16 mouse cellular contexts compared by ENCODE assay signal in the genomic region with DNA sequence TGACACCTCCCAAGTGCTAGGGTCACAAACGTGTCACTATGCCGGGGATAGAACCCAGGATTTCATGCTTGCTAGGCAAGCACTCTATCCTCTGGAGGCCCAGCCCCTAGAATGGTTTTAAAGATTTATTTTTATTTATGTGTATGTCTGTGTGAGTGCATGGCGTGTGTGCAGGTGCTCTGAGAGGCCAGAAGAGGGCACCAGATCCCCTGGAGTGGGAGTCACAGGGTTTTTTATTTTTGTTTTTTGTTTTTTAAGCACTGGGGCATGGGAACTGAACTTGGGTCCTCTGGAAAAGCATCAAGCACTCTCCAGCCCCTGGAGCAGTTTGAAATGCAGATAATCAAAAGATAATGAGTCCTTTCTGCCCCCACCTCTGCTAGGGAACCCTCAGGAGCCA. TPM values are rescaled to one million over a fixed set of nuclear protein-coding genes. Genes with fewer than 3 reads are reported as not detected.
DNase-seq lines count a peak whose midpoint lies in the region; ATAC-seq and TF ChIP-seq lines count a peak whose summit lies in the region.
"Had no signal": no experiment of that assay in that cellular context is flagged by ENCODE, and none has a peak within 500 bp of the region (broad histone marks: within the 10 kb centered on the region; RNA-seq: fewer than 3 reads in every experiment).

No protein-coding gene starts in this region.

- WGBS in hindbrain, postnatal 0 days = 93% methylated on average over 3 of the region's 3 CpGs
- WGBS in hindbrain, embryonic 11.5 days = 88% methylated on average over 3 of the region's 3 CpGs
- WGBS in lung, postnatal 0 days = 91% methylated on average over 3 of the region's 3 CpGs
- WGBS in bone marrow, adult 2 months = 74% methylated on average over 3 of the region's 3 CpGs

- H3K27me3 ChIP-seq in hindbrain, postnatal 0 days (ENCODE audit: insufficient read depth, low read length) = no peaks in the 10 kb centered on the region
- H3K27me3 ChIP-seq in hindbrain, embryonic 11.5 days (ENCODE audit: control insufficient read depth, insufficient read depth, low read length) = no peaks in the 10 kb centered on the region
- H3K27me3 ChIP-seq in lung, postnatal 0 days (replicated peaks; ENCODE audit: insufficient read depth, low read length) = no peaks in the 10 kb centered on the region
- H3K27me3 ChIP-seq: embryonic facial prominence, embryonic 13.5 days; heart, embryonic 13.5 days had no signal

- no peak overlapping the region for H3K4me3 ChIP-seq in hindbrain, postnatal 0 days (ENCODE audit: low read length)
- no peak overlapping the region for H3K4me3 ChIP-seq in hindbrain, embryonic 11.5 days (ENCODE audit: low read depth, low read length)
- no peak overlapping the region for H3K4me3 ChIP-seq in lung, postnatal 0 days (ENCODE audit: low read depth, low read length)
- no peak overlapping the region for H3K4me3 ChIP-seq in bone marrow, adult 2 months (replicated peaks; ENCODE audit: control insufficient read depth, low read depth, low read length)
- H3K4me3 ChIP-seq: embryonic facial prominence, embryonic 13.5 days; heart, embryonic 13.5 days; hindbrain, embryonic 13.5 days; limb, embryonic 12.5 days; midbrain, embryonic 12.5 days had no signal

- H3K9ac ChIP-seq in hindbrain, postnatal 0 days (replicated peaks; ENCODE audit: low read length) = no peak overlapping the region
- no peak overlapping the region for H3K9ac ChIP-seq in hindbrain, embryonic 11.5 days (ENCODE audit: low read depth, low read length)
- no peak overlapping the region for H3K9ac ChIP-seq in lung, postnatal 0 days (replicated peaks; ENCODE audit: low read depth)
- H3K9ac ChIP-seq: embryonic facial prominence, embryonic 13.5 days; heart, embryonic 13.5 days; hindbrain, embryonic 13.5 days; limb, embryonic 12.5 days; midbrain, embryonic 12.5 days had no signal

- H3K4me1 ChIP-seq in hindbrain, postnatal 0 days (ENCODE audit: insufficient read depth, low read length) = no peaks in the 10 kb centered on the region
- no peaks in the 10 kb centered on the region for H3K4me1 ChIP-seq in hindbrain, embryonic 11.5 days (replicated peaks; ENCODE audit: control insufficient read depth, insufficient read depth, low read length)
- H3K4me1 ChIP-seq in lung, postnatal 0 days (ENCODE audit: insufficient read depth, low read depth, low read length) = no peaks in the 10 kb centered on the region
- peaks cover 1% of the 10 kb centered on the region; the same call in 1 of the 2 replicates for H3K4me1 ChIP-seq in bone marrow, adult 2 months (ENCODE audit: control insufficient read depth, insufficient read depth, low read length)
- H3K4me1 ChIP-seq: embryonic facial prominence, embryonic 13.5 days; hindbrain, embryonic 13.5 days; midbrain, embryonic 12.5 days had no signal

- H3K27ac ChIP-seq in hindbrain, postnatal 0 days = no peak overlapping the region
- no peak overlapping the region for H3K27ac ChIP-seq in hindbrain, embryonic 11.5 days (ENCODE audit: low read depth, low read length)
- H3K27ac ChIP-seq in lung, postnatal 0 days (ENCODE audit: low read length) = no peak overlapping the region
- H3K27ac ChIP-seq in bone marrow, adult 2 months (ENCODE audit: control insufficient read depth, insufficient read depth, low read depth, low read length, poor library complexity) = no peak overlapping the region
- H3K27ac ChIP-seq: embryonic facial prominence, embryonic 13.5 days; heart, embryonic 13.5 days; hindbrain, embryonic 13.5 days; limb, embryonic 12.5 days; midbrain, embryonic 12.5 days had no signal

- H3K4me2 ChIP-seq in hindbrain, postnatal 0 days (ENCODE audit: low read depth, low read length) = no peak overlapping the region
- H3K4me2 ChIP-seq in hindbrain, embryonic 11.5 days (replicated peaks; ENCODE audit: low read depth, low read length) = no peak overlapping the region
- H3K4me2 ChIP-seq in lung, postnatal 0 days (replicated peaks; ENCODE audit: low read depth, low read length) = no peak overlapping the region
- H3K4me2 ChIP-seq: embryonic facial prominence, embryonic 13.5 days; heart, embryonic 13.5 days; hindbrain, embryonic 13.5 days; limb, embryonic 12.5 days; midbrain, embryonic 12.5 days had no signal

- TF ChIP-seq CTCF in hindbrain, postnatal 0 days (IDR thresholded peaks at IDR 0.05; ENCODE audit: low read depth) = peak; percentile 54
- peak; percentile 27; the same call in 1 of the 2 replicates for TF ChIP-seq CTCF in lung, postnatal 0 days (IDR thresholded peaks at IDR 0.05)
- TF ChIP-seq CTCF in bone marrow, adult 2 months (IDR thresholded peaks at IDR 0.05; ENCODE audit: control insufficient read depth, insufficient read depth, low read length) = peak; percentile 38

- no peak for TF ChIP-seq EP300 in lung, postnatal 0 days (IDR thresholded peaks at IDR 0.05)

- DNase-seq in hindbrain, postnatal 0 days (ENCODE audit: low spot score) = no peak
- DNase-seq in hindbrain, embryonic 11.5 days (ENCODE audit: low spot score) = no peak
- no peak for DNase-seq in lung, postnatal 0 days (ENCODE audit: low spot score)
- no peak for DNase-seq in lung, postnatal 4 days
- no peak for DNase-seq in adrenal gland, adult (ENCODE audit: inconsistent age in 2 of 2, low spot score in 1 of 2)
- no peak for DNase-seq in urinary bladder, postnatal 25 days (ENCODE audit: low spot score)
- DNase-seq: lung, postnatal 10 days; thymus, adult 2 months had no signal

- H3K9me3 ChIP-seq in hindbrain, postnatal 0 days (ENCODE audit: low read length) = no peaks in the 10 kb centered on the region
- no peaks in the 10 kb centered on the region for H3K9me3 ChIP-seq in hindbrain, embryonic 11.5 days (ENCODE audit: control insufficient read depth, low read length)
- no peaks in the 10 kb centered on the region for H3K9me3 ChIP-seq in lung, postnatal 0 days (ENCODE audit: low read length)
- H3K9me3 ChIP-seq: embryonic facial prominence, embryonic 13.5 days; heart, embryonic 13.5 days; hindbrain, embryonic 13.5 days; limb, embryonic 12.5 days; midbrain, embryonic 12.5 days had no signal

- no peaks in the 10 kb centered on the region for H3K36me3 ChIP-seq in hindbrain, postnatal 0 days (ENCODE audit: insufficient read depth, low read length)
- H3K36me3 ChIP-seq in hindbrain, embryonic 11.5 days (ENCODE audit: control insufficient read depth, insufficient read depth, low read length) = no peaks in the 10 kb centered on the region
- H3K36me3 ChIP-seq in lung, postnatal 0 days (ENCODE audit: insufficient read depth, low read length) = no peaks in the 10 kb centered on the region
- H3K36me3 ChIP-seq: heart, embryonic 13.5 days; hindbrain, embryonic 13.5 days; limb, embryonic 12.5 days; midbrain, embryonic 12.5 days had no signal

- no peak for TF ChIP-seq POLR2A in bone marrow, adult 2 months (IDR thresholded peaks at IDR 0.05; ENCODE audit: borderline replicate concordance, control insufficient read depth, low read depth, low read length)

- ATAC-seq in hindbrain, postnatal 0 days = no peak
- no peak for ATAC-seq in hindbrain, embryonic 11.5 days (ENCODE audit: low FRiP score)
- no peak for ATAC-seq in lung, postnatal 0 days
- ATAC-seq: CD4-positive, CD25-positive, alpha-beta regulatory T cell, adult 4 months; forebrain, embryonic 14.5 days had no signal

RNA-seq across cellular contexts. Expression of a gene that starts 7.7 kb away (rescaled TPM):
- total RNA-seq in hindbrain, postnatal 0 days (2014; rRNA removed) = 0.37 TPM in 1 of 2 replicates, not detected in the other
- polyA plus RNA-seq in hindbrain, postnatal 0 days (2015; fragmentation: Nextera tagmentation; extraction: Ambion mirVana) = 1.7 and 1.9 TPM in 2 replicates
- polyA plus RNA-seq in hindbrain, embryonic 11.5 days (2014; fragmentation: Nextera tagmentation; extraction: Ambion mirVana) = 3.3 TPM in 2 replicates
- polyA plus RNA-seq in lung, postnatal 0 days (2015; fragmentation: Nextera tagmentation; extraction: Ambion mirVana) = 46.7 and 46.9 TPM in 2 replicates
- polyA plus RNA-seq in bone marrow, adult 2 months (2011; ENCODE audit: insufficient read depth, insufficient read length, low replicate concordance, missing spikeins) = 37.7 and 70.0 TPM in 2 replicates
- polyA plus RNA-seq: CD4-positive, CD25-positive, alpha-beta regulatory T cell, adult 4 months had no signal

RNA-seq across cellular contexts. Expression of a gene that starts 24.1 kb away (rescaled TPM):
- total RNA-seq in hindbrain, postnatal 0 days (2014; rRNA removed) = 10.1 and 16.5 TPM in 2 replicates
- 4.5 and 4.7 TPM in 2 replicates for polyA plus RNA-seq in hindbrain, postnatal 0 days (2015; fragmentation: Nextera tagmentation; extraction: Ambion mirVana)
- 7.1 and 9.8 TPM in 2 replicates for polyA plus RNA-seq in hindbrain, embryonic 11.5 days (2014; fragmentation: Nextera tagmentation; extraction: Ambion mirVana)
- polyA plus RNA-seq in lung, postnatal 0 days (2015; fragmentation: Nextera tagmentation; extraction: Ambion mirVana) = 6.0 and 6.2 TPM in 2 replicates
- 117 and 133 TPM in 2 replicates for polyA plus RNA-seq in bone marrow, adult 2 months (2011; ENCODE audit: insufficient read depth, insufficient read length, low replicate concordance, missing spikeins)

RNA-seq across cellular contexts. Expression of a gene that starts 50.9 kb away (rescaled TPM):
- 2.3 and 4.3 TPM in 2 replicates for total RNA-seq in hindbrain, postnatal 0 days (2014; rRNA removed)
- polyA plus RNA-seq in hindbrain, postnatal 0 days (2015; fragmentation: Nextera tagmentation; extraction: Ambion mirVana) = 3.1 and 3.4 TPM in 2 replicates
- polyA plus RNA-seq in hindbrain, embryonic 11.5 days (2014; fragmentation: Nextera tagmentation; extraction: Ambion mirVana) = 0.70 and 1.5 TPM in 2 replicates
- 2.0 and 2.4 TPM in 2 replicates for polyA plus RNA-seq in lung, postnatal 0 days (2015; fragmentation: Nextera tagmentation; extraction: Ambion mirVana)
- polyA plus RNA-seq in bone marrow, adult 2 months (2011; ENCODE audit: insufficient read depth, insufficient read length, low replicate concordance, missing spikeins) = 2.7 and 6.1 TPM in 2 replicates

Comparison
In these comparisons a context has a peak if more than half of its experiments do, and no peak if none do; other contexts are left out.
1. RNA of a gene that starts 24.1 kb away (polyA plus RNA-seq): 117 to 133 TPM in bone marrow, adult 2 months; 7.1 to 9.8 TPM in hindbrain, embryonic 11.5 days, 6.0 to 6.2 TPM in lung, postnatal 0 days and 4.5 to 4.7 TPM in hindbrain, postnatal 0 days; every median in the first group is over 10 times any median in the second.
2. Peak in every context shown above with its lines, with median percentiles within 50 percentile points of each other: CTCF ChIP-seq.